In the genomic region with DNA sequence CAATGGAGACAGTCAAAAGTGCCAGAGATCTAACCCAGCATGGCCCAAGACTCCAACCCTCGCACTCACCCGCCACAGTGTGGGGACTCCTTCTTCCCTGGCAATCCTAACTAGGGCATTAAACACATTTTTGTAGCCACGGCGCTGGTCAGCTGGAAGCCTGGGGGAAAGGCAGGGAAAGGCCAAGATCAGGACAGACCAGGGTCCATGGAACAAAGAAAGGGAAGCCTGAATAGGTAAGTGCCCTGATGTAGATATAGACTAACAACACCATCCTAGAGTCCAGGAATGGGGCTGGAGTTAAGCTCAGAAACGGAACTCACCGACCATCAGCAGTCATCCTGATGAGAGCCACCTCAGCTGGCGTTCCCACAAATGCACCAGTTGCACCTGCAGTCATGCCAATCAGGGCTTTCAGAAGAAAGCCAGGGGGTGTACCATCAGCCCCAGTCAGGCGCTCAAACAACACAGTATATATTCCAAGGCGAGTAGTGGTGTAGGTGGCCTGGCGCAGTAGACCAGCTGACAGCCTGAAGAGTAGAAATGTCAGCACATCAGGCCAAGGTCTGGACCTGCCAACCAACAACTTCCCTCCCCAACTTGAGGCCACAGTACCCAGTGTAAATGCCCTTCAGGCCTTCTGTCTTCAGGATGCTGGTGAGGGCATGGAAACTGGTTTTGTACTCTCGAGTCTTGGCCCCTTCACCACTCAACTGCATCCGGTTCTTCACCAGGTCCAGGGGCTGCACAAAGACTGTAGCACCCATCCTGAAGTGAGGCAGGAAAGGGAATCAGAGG, we compare ENCODE assay signal across 1 mouse cellular context.
TF ChIP-seq lines count a peak whose summit lies in the region.

No protein-coding gene starts in this region.

TF ChIP-seq in CH12.LX, 34 proteins besides CTCF, POLR2A, EP300 and RAD21 (continued from another document):
- TF ChIP-seq BHLHE40 (IDR thresholded peaks at IDR 0.05; ENCODE audit: low read depth, low read length) (no peak), SMC3 (IDR thresholded peaks at IDR 0.05; ENCODE audit: low read depth, low read length) (no peak)
TF ChIP-seq in CH12.LX: peak in this region for 0.
